Mouse (Mus musculus) right cerebral cortex, adult 18-20 months (tissue): ENCODE data around the gene Cfd.

ENCODE experiments used
- DNase-seq: peaks from one replicate; pipeline ENCODE4 v3.0.0; 2022; ENCODE audit warnings: mixed read lengths

Cfd gene

GRCm38 (mm10) chr10:79889386-79889785, 1.3 kb upstream of the Cfd start:
- no peak for DNase-seq

GRCm38 (mm10) chr10:79892451-79893118, 1.9 kb downstream of the Cfd start:
- DNase-seq: peak; percentile 72

- DNase-seq: no peak
Measured at GRCm38 (mm10) chr10:79896306-79896705, 5.7 kb downstream of the Cfd start.

GRCm38 (mm10) chr10:79896814-79897213, 6.2 kb downstream of the Cfd start:
- DNase-seq: no peak

- no peak for DNase-seq
Measured at GRCm38 (mm10) chr10:79897316-79898245, 6.9 kb downstream of the Cfd start.

GRCm38 (mm10) chr10:79900951-79901410, 10.3 kb downstream of the Cfd start:
- DNase-seq: peak; percentile 91

GRCm38 (mm10) chr10:79906712-79907111, 16.1 kb downstream of the Cfd start:
- DNase-seq: no peak

GRCm38 (mm10) chr10:79907415-79907814, 16.8 kb downstream of the Cfd start:
- no peak for DNase-seq

- peak; percentile 95 for DNase-seq
Measured at GRCm38 (mm10) chr10:79908167-79909091, 17.8 kb downstream of the Cfd start, which contains the start of gene Med16. Gene Med16, minus strand, starts transcription at chr10:79908923.

GRCm38 (mm10) chr10:79909092-79909922, 18.7 kb downstream of the Cfd start:
- peak; percentile 61 for DNase-seq

- no peak for DNase-seq
Measured at GRCm38 (mm10) chr10:79910556-79910955, 19.9 kb downstream of the Cfd start, which contains the start of gene Gm26602. Gene Gm26602, plus strand, starts transcription at chr10:79910856.

GRCm38 (mm10) chr10:79912412-79912811, 21.8 kb downstream of the Cfd start:
- no peak for DNase-seq

- DNase-seq: no peak
Measured at GRCm38 (mm10) chr10:79914131-79914947, 23.7 kb downstream of the Cfd start.

GRCm38 (mm10) chr10:79914948-79915596, 24.4 kb downstream of the Cfd start:
- no peak for DNase-seq

GRCm38 (mm10) chr10:79916081-79916480, 25.4 kb downstream of the Cfd start:
- peak; percentile 66 for DNase-seq

GRCm38 (mm10) chr10:79916808-79917531, 26.3 kb downstream of the Cfd start, which contains the start of gene Kiss1r:
Gene Kiss1r, plus strand, starts transcription at chr10:79916971.
- DNase-seq: peak; percentile 87

GRCm38 (mm10) chr10:79917532-79918100, 27.0 kb downstream of the Cfd start:
- no peak for DNase-seq

- no peak for DNase-seq
Measured at GRCm38 (mm10) chr10:79918231-79919078, 27.8 kb downstream of the Cfd start.
